ENCODE assay signal across 16 mouse cellular contexts in the genomic region with DNA sequence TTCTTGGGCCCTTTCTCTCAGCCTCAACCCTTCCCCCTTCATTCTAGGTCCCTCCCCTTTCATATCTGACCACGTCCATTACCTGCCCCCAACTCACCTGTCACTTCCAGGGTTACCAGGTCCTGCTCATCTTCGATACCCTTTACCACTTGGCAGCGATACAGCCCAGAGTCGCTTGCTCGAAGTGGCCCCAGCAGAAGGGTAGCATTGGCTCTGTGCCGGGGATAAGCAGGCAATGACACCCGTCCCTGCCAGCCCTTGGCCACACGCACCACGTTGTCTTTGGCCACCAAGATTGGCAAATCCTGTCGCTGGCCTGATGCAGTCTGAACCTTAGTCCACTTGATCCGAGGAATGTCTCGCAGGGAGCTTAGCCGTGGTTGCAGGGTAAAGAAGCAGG. TPM values are rescaled to one million over a fixed set of nuclear protein-coding genes. Genes with fewer than 3 reads are reported as not detected.
"Had no signal": no experiment of that assay in that cellular context is flagged by ENCODE, and none has a peak within 500 bp of the region (broad histone marks: within the 10 kb centered on the region; RNA-seq: fewer than 3 reads in every experiment).

No protein-coding gene starts in this region.

- H3K9ac ChIP-seq: limb, embryonic 12.5 days; liver, embryonic 13.5 days; liver, postnatal 0 days; lung, embryonic 15.5 days; midbrain, embryonic 12.5 days; neural tube, embryonic 12.5 days had no signal

- H3K27ac ChIP-seq: limb, embryonic 12.5 days; liver, embryonic 13.5 days; lung, embryonic 15.5 days; macrophage; midbrain, embryonic 12.5 days; neural tube, embryonic 12.5 days had no signal

- H3K4me1 ChIP-seq: liver, embryonic 13.5 days; lung, embryonic 15.5 days had no signal

- H3K4me3 ChIP-seq: limb, embryonic 12.5 days; liver, embryonic 13.5 days; lung, embryonic 15.5 days; megakaryocyte, embryonic 14.5 days; midbrain, embryonic 12.5 days; neural tube, embryonic 12.5 days had no signal

- DNase-seq: kidney, adult 8-10 months; kidney, postnatal 25 days; liver; liver, embryonic 13.5 days; liver, postnatal 0 days; lung, postnatal 14 days; right cerebral cortex, postnatal 4 days; spleen, adult 18-20 months; thymus, postnatal 36 days had no signal

- H3K4me2 ChIP-seq: limb, embryonic 12.5 days; liver, embryonic 13.5 days; lung, embryonic 15.5 days; midbrain, embryonic 12.5 days; neural tube, embryonic 12.5 days had no signal

- ATAC-seq: liver, postnatal 0 days had no signal

- H3K36me3 ChIP-seq: limb, embryonic 12.5 days; liver, embryonic 13.5 days; lung, embryonic 15.5 days had no signal

- H3K9me3 ChIP-seq: limb, embryonic 12.5 days; liver, embryonic 13.5 days; lung, embryonic 15.5 days; megakaryocyte, embryonic 14.5 days; midbrain, embryonic 12.5 days; neural tube, embryonic 12.5 days had no signal

RNA-seq across cellular contexts. Expression of gene Ncan, which starts 5.8 kb away (rescaled TPM):
- polyA plus RNA-seq: liver, postnatal 0 days; macrophage had no signal

RNA-seq across cellular contexts. Expression of gene Mef2b, which starts 24.6 kb away (rescaled TPM):
- polyA plus RNA-seq: macrophage; stomach, embryonic 14.5 days had no signal
